Mouse (Mus musculus): ENCODE measurements around the gene Dcbld1. TPM values are rescaled to one million over a fixed set of nuclear protein-coding genes. Genes with fewer than 3 reads are reported as not detected.
"Not testable (repeated sequence)": the region's sequence is repeated elsewhere in the genome, so short reads cannot be mapped to it uniquely, and the experiment has no call there.

Gene Dcbld1
- polyA plus RNA-seq, 1 experiment from 2014 or later: 17.0 TPM

DNA sequence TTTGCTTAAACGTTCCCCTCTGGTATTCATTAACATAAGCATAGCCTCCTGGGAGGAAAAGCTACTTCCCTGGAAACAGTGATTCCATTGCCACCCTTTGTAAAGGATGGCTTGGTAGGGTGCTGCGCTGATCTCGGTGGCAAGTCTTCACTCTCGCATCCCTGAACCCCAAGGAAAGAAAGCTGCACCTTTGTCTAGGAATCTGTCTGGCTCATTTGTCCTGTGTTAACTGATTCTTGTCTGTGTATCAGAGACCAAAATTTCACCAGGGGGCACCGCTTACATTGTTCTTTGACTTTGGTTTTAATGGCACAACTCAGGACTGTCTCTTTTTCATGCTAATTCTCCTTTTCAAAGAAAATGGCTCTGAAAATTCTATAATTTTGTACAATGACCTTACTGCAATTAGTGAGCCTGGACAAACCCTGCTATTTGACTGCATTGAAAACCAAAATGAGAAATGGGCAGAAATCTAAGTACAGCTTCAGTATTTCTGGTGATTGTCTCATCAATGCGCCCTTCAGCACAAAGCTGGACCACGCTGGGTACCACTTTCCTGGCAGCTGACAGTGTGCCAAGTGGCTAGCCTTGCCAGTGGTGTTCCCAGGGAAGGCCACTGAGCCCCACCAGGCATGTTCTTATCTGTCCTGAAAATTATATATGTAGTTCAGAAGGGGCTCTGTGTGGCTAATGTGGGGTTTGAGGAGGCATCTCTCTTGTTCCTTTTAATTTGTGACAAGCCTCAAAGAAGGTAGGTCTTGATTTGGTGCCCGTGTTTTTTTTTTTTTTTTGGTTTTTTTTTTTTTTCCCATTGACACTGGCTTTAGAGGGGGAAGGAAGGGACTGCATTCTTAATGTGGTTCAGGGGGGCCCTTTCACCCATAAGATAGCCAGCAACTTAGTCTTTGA is 40.8 kb downstream of the Dcbld1 start:
- Histone ChIP-seq H3K4me1 (peaks cover 21% of the 10 kb centered on the region), H3K9me3 (no peaks in the 10 kb centered on the region), H3K27me3 (ENCODE audit: insufficient read depth, poor library complexity, severe bottlenecking) (no peaks in the 10 kb centered on the region), H3K27ac (no peak overlapping the region), H3K36me3 (no peaks in the 10 kb centered on the region), H3K4me3 (no peak overlapping the region)
- DNase-seq (ENCODE audit: low spot score): peak; percentile 61
- WGBS: 52% methylated on average over 8 of the region's 8 CpGs

GRCm38 (mm10) chr10:52274910-52275604 is 41.6 kb downstream of the Dcbld1 start:
- DNase-seq (ENCODE audit: low spot score): peak; percentile 68
- no peak overlapping the region for H3K4me3 ChIP-seq
- H3K27me3 ChIP-seq (ENCODE audit: insufficient read depth, poor library complexity, severe bottlenecking): no peaks in the 10 kb centered on the region
- no peak overlapping the region for H3K27ac ChIP-seq
- H3K4me1 ChIP-seq: peaks cover 21% of the 10 kb centered on the region
- no peaks in the 10 kb centered on the region for H3K36me3 ChIP-seq
- no peaks in the 10 kb centered on the region for H3K9me3 ChIP-seq
- 52% methylated on average over 15 of the region's 15 CpGs for WGBS

DNA sequence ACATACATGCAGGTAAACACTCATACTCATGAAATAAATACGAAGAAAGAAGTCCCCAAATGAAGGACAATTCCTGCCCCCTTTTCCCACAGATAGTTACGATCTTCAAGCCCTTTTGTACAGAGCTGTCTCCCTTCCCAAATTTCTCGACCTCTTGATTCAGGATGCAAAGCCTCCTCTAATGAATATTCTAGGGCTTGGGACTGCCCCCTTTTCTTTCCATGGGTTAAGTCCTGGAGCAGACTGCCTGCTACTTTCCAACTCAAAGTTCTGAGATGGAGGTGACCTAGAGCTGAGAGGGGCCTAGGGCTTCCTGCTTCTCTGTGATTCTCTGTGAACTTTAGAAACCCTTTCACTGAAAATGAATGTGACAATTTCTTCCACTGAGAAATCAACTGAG is 43.2 kb downstream of the Dcbld1 start:
- no peak overlapping the region for H3K4me3 ChIP-seq
- peaks cover 21% of the 10 kb centered on the region for H3K4me1 ChIP-seq
- H3K27me3 ChIP-seq (ENCODE audit: insufficient read depth, poor library complexity, severe bottlenecking): no peaks in the 10 kb centered on the region
- WGBS: 83% methylated on average over 3 of the region's 3 CpGs
- peak; percentile 10 for DNase-seq (ENCODE audit: low spot score)
- no peaks in the 10 kb centered on the region for H3K36me3 ChIP-seq
- H3K9me3 ChIP-seq: no peaks in the 10 kb centered on the region
- no peak overlapping the region for H3K27ac ChIP-seq

DNA sequence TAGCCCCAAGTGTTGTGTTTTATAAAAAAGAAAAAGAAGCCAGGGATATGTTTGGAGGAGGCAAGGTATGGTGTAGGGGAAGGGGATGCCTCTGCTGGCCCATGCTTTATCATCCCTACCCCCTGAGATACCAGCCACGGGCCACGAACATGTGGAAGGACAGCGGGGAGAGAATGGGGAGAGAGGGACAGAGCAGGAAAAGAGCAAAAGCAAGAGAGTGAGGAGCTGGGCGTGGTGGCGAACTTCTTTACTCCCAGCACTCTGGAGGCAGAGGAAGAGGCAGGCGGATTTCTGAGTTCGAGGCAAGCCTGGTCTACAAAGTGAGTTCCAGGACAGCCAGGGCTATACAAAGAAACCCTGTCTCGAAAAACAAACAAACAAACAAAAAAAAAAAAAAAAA is 44.1 kb downstream of the Dcbld1 start:
- H3K4me3 ChIP-seq; H3K27me3 ChIP-seq (ENCODE audit: insufficient read depth, poor library complexity, severe bottlenecking); H3K9me3 ChIP-seq; H3K27ac ChIP-seq; H3K36me3 ChIP-seq: not testable (repeated sequence)
- 90% methylated on average over 8 of the region's 8 CpGs for WGBS
- peak; percentile 63 for DNase-seq (ENCODE audit: low spot score)
- H3K4me1 ChIP-seq: peaks cover 20% of the 10 kb centered on the region

- no peak overlapping the region for H3K4me3 ChIP-seq
- DNase-seq (ENCODE audit: low spot score): peak; percentile 60
- WGBS: 65% methylated on average over 9 of the region's 9 CpGs
- no peaks in the 10 kb centered on the region for H3K27me3 ChIP-seq (ENCODE audit: insufficient read depth, poor library complexity, severe bottlenecking)
- H3K36me3 ChIP-seq: no peaks in the 10 kb centered on the region
- H3K9me3 ChIP-seq: no peaks in the 10 kb centered on the region
- no peak overlapping the region for H3K27ac ChIP-seq
- peaks cover 16% of the 10 kb centered on the region for H3K4me1 ChIP-seq
Measured at GRCm38 (mm10) chr10:52278011-52278434, 44.6 kb downstream of the Dcbld1 start.

- H3K4me1 ChIP-seq: peaks cover 15% of the 10 kb centered on the region
- H3K27ac ChIP-seq: no peak overlapping the region
- DNase-seq (ENCODE audit: low spot score): peak; percentile 19
- H3K36me3 ChIP-seq: no peaks in the 10 kb centered on the region
- no peak overlapping the region for H3K4me3 ChIP-seq
- no peaks in the 10 kb centered on the region for H3K27me3 ChIP-seq (ENCODE audit: insufficient read depth, poor library complexity, severe bottlenecking)
- WGBS: 44% methylated on average over 3 of the region's 3 CpGs
- no peaks in the 10 kb centered on the region for H3K9me3 ChIP-seq
Measured at GRCm38 (mm10) chr10:52278866-52279265, 45.4 kb downstream of the Dcbld1 start.

GRCm38 (mm10) chr10:52279876-52280275 is 46.5 kb downstream of the Dcbld1 start:
- H3K4me3 ChIP-seq: no peak overlapping the region
- no peaks in the 10 kb centered on the region for H3K9me3 ChIP-seq
- H3K36me3 ChIP-seq: no peaks in the 10 kb centered on the region
- WGBS: 78% methylated on average over 4 of the region's 4 CpGs
- no peaks in the 10 kb centered on the region for H3K27me3 ChIP-seq (ENCODE audit: insufficient read depth, poor library complexity, severe bottlenecking)
- DNase-seq (ENCODE audit: low spot score): peak; percentile 52
- H3K27ac ChIP-seq: no peak overlapping the region
- H3K4me1 ChIP-seq: peaks cover 15% of the 10 kb centered on the region

GRCm38 (mm10) chr10:52280623-52281022 is 47.2 kb downstream of the Dcbld1 start:
- DNase-seq (ENCODE audit: low spot score): no peak
- WGBS: 89% methylated on average over 3 of the region's 3 CpGs

GRCm38 (mm10) chr10:52281337-52281736 is 47.9 kb downstream of the Dcbld1 start:
- no peaks in the 10 kb centered on the region for H3K27me3 ChIP-seq (ENCODE audit: insufficient read depth, poor library complexity, severe bottlenecking)
- H3K27ac ChIP-seq: no peak overlapping the region
- H3K9me3 ChIP-seq: no peaks in the 10 kb centered on the region
- H3K4me1 ChIP-seq: peaks cover 9% of the 10 kb centered on the region; the same call in 1 of the 2 replicates
- no peak overlapping the region for H3K4me3 ChIP-seq
- no peaks in the 10 kb centered on the region for H3K36me3 ChIP-seq
- DNase-seq (ENCODE audit: low spot score): no peak

More at GRCm38 (mm10) chr10:52280623-52281022, 47.2 kb downstream of the Dcbld1 start:
- Histone ChIP-seq H3K9me3 (no peaks in the 10 kb centered on the region), H3K36me3 (no peaks in the 10 kb centered on the region), H3K4me1 (peaks cover 9% of the 10 kb centered on the region; the same call in 1 of the 2 replicates), H3K27me3 (ENCODE audit: insufficient read depth, poor library complexity, severe bottlenecking) (no peaks in the 10 kb centered on the region), H3K4me3 (no peak overlapping the region), H3K27ac (no peak overlapping the region)

DNA sequence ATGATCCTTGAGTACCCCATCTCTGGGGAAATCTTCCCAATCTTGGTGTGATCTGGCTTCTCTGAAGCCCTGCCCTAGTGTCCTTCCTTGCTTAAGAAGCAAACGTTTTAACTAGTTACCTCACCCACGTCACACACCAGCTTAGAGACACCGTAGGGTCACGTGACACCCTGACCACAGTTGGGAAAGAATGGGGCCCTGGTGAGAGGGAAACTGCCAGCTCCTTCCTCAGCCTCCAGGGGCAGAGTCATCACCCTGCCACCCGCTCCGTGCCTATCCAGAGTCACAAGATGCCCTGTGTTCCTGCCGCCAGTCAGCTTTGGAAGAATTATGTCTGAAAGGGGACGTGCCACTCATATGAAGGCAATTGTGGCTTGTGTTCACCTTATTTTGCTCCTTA is 51.2 kb downstream of the Dcbld1 start:
- H3K27me3 ChIP-seq (ENCODE audit: insufficient read depth, poor library complexity, severe bottlenecking): no peaks in the 10 kb centered on the region
- no peak overlapping the region for H3K27ac ChIP-seq
- peaks cover 5% of the 10 kb centered on the region; the same call in 1 of the 2 replicates for H3K36me3 ChIP-seq
- H3K9me3 ChIP-seq: no peaks in the 10 kb centered on the region
- H3K4me3 ChIP-seq: no peak overlapping the region
- no peak for DNase-seq (ENCODE audit: low spot score)
- H3K4me1 ChIP-seq: no peaks in the 10 kb centered on the region
- 73% methylated on average over 8 of the region's 8 CpGs for WGBS

- DNase-seq (ENCODE audit: low spot score): no peak
- no peak overlapping the region for H3K4me3 ChIP-seq
Measured at GRCm38 (mm10) chr10:52287852-52288533, 54.6 kb downstream of the Dcbld1 start.

DNA sequence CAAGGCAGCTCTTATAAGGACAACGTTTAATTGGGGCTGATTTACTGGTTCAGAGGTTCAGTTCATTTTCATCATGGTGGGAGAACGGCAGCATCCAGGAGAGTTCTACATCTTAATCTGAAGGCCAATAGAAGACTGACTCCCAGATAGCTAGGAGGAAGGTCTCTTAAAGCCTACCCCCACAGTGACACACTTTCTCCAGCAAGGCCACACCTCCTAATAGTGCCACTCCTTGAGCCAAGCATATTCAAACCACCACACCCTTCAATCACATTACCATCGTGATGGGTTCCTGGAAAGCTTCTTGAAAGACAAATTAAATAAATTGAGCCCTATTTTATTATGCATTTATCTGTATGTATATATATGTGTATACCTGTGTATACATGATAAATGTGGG is 55.8 kb downstream of the Dcbld1 start:
- Histone ChIP-seq H3K27me3 (ENCODE audit: insufficient read depth, poor library complexity, severe bottlenecking) (no peaks in the 10 kb centered on the region), H3K4me1 (0 out of 2 replicates have a peak, but pooled peaks cover 3% of the 10 kb centered on the region), H3K27ac (no peak overlapping the region), H3K4me3 (no peak overlapping the region), H3K36me3 (peaks cover 8% of the 10 kb centered on the region; the same call in 1 of the 2 replicates), H3K9me3 (no peaks in the 10 kb centered on the region)
- DNase-seq (ENCODE audit: low spot score): no peak
- WGBS: 91% methylated on average over 3 of the region's 3 CpGs

More at GRCm38 (mm10) chr10:52287852-52288533, 54.6 kb downstream of the Dcbld1 start:
- Histone ChIP-seq H3K27me3 (ENCODE audit: insufficient read depth, poor library complexity, severe bottlenecking) (no peaks in the 10 kb centered on the region), H3K27ac (no peak overlapping the region), H3K36me3 (peaks cover 8% of the 10 kb centered on the region; the same call in 1 of the 2 replicates), H3K4me1 (0 out of 2 replicates have a peak, but pooled peaks cover under 1% of the 10 kb centered on the region), H3K9me3 (no peaks in the 10 kb centered on the region)
- 73% methylated on average over 5 of the region's 5 CpGs for WGBS

Data from heart, embryonic 10.5 days (tissue).